Mouse (Mus musculus): ENCODE measurements around the gene Gm20388. TPM values are rescaled to one million over a fixed set of nuclear protein-coding genes. Genes with fewer than 3 reads are reported as not detected.

The Gm20388 gene
- polyA plus RNA-seq, 1 experiment: 0.36 TPM

- TF ChIP-seq TAL1 (IDR thresholded peaks at IDR 0.05; ENCODE audit: low read length) (no peak), GATA1 (IDR thresholded peaks at IDR 0.05; ENCODE audit: low read length) (no peak)
- Histone ChIP-seq H3K36me3 (ENCODE audit: control insufficient read depth) (no peaks in the 10 kb centered on the region), H3K4me3 (replicated peaks) (no peak overlapping the region), H3K27me3 (ENCODE audit: control insufficient read depth) (peaks cover 19% of the 10 kb centered on the region), H3K4me1 (ENCODE audit: control insufficient read depth) (no peaks in the 10 kb centered on the region), H3K9me3 (ENCODE audit: control insufficient read depth, low read length) (no peaks in the 10 kb centered on the region)
Measured at GRCm38 (mm10) chr8:123756901-123757300, 3846.3 kb downstream of the Gm20388 start.

- Histone ChIP-seq H3K27me3 (ENCODE audit: control insufficient read depth) (peaks cover 15% of the 10 kb centered on the region), H3K9me3 (ENCODE audit: control insufficient read depth, low read length) (no peaks in the 10 kb centered on the region), H3K36me3 (ENCODE audit: control insufficient read depth) (no peaks in the 10 kb centered on the region), H3K4me3 (replicated peaks) (no peak overlapping the region), H3K4me1 (ENCODE audit: control insufficient read depth) (no peaks in the 10 kb centered on the region)
- TF ChIP-seq TAL1 (IDR thresholded peaks at IDR 0.05; ENCODE audit: low read length) (no peak), GATA1 (IDR thresholded peaks at IDR 0.05; ENCODE audit: low read length) (no peak)
Measured at GRCm38 (mm10) chr8:123758935-123759334, 3848.3 kb downstream of the Gm20388 start.

- Histone ChIP-seq H3K4me3 (replicated peaks) (no peak overlapping the region), H3K27me3 (ENCODE audit: control insufficient read depth) (peaks cover 6% of the 10 kb centered on the region; the same call in 1 of the 2 replicates), H3K9me3 (ENCODE audit: control insufficient read depth, low read length) (no peaks in the 10 kb centered on the region), H3K36me3 (ENCODE audit: control insufficient read depth) (no peaks in the 10 kb centered on the region), H3K4me1 (ENCODE audit: control insufficient read depth) (no peaks in the 10 kb centered on the region)
- no peak for TF ChIP-seq GATA1 (IDR thresholded peaks at IDR 0.05; ENCODE audit: low read length)
- no peak for TF ChIP-seq TAL1 (IDR thresholded peaks at IDR 0.05; ENCODE audit: low read length)
Measured at GRCm38 (mm10) chr8:123759933-123760332, 3849.3 kb downstream of the Gm20388 start.

GRCm38 (mm10) chr8:123760579-123760978, 3849.9 kb downstream of the Gm20388 start:
- Histone ChIP-seq H3K4me1 (ENCODE audit: control insufficient read depth) (no peaks in the 10 kb centered on the region), H3K4me3 (replicated peaks) (no peak overlapping the region), H3K9me3 (ENCODE audit: control insufficient read depth, low read length) (no peaks in the 10 kb centered on the region), H3K36me3 (ENCODE audit: control insufficient read depth) (no peaks in the 10 kb centered on the region), H3K27me3 (ENCODE audit: control insufficient read depth) (peaks cover 3% of the 10 kb centered on the region; the same call in 1 of the 2 replicates)
- no peak for TF ChIP-seq TAL1 (IDR thresholded peaks at IDR 0.05; ENCODE audit: low read length)

- TF ChIP-seq GATA1 (IDR thresholded peaks at IDR 0.05; ENCODE audit: low read length): no peak
- no peak for TF ChIP-seq TAL1 (IDR thresholded peaks at IDR 0.05; ENCODE audit: low read length)
- Histone ChIP-seq H3K9me3 (ENCODE audit: control insufficient read depth, low read length) (no peaks in the 10 kb centered on the region), H3K4me3 (replicated peaks) (no peak overlapping the region), H3K4me1 (ENCODE audit: control insufficient read depth) (no peaks in the 10 kb centered on the region), H3K36me3 (ENCODE audit: control insufficient read depth) (no peaks in the 10 kb centered on the region), H3K27me3 (ENCODE audit: control insufficient read depth) (peaks cover 3% of the 10 kb centered on the region; the same call in 1 of the 2 replicates)
Measured at GRCm38 (mm10) chr8:123761266-123761882, 3850.7 kb downstream of the Gm20388 start.

- TF ChIP-seq GATA1 (IDR thresholded peaks at IDR 0.05; ENCODE audit: low read length) (no peak), TAL1 (IDR thresholded peaks at IDR 0.05; ENCODE audit: low read length) (no peak)
Measured at GRCm38 (mm10) chr8:123761883-123762270, 3851.2 kb downstream of the Gm20388 start.

GRCm38 (mm10) chr8:123763355-123763754, 3852.7 kb downstream of the Gm20388 start:
- Histone ChIP-seq H3K27me3 (ENCODE audit: control insufficient read depth) (peaks cover 3% of the 10 kb centered on the region; the same call in 1 of the 2 replicates), H3K36me3 (ENCODE audit: control insufficient read depth) (no peaks in the 10 kb centered on the region), H3K9me3 (ENCODE audit: control insufficient read depth, low read length) (no peaks in the 10 kb centered on the region), H3K4me1 (ENCODE audit: control insufficient read depth) (no peaks in the 10 kb centered on the region), H3K4me3 (replicated peaks) (no peak overlapping the region)
- TF ChIP-seq TAL1 (IDR thresholded peaks at IDR 0.05; ENCODE audit: low read length) (no peak), GATA1 (IDR thresholded peaks at IDR 0.05; ENCODE audit: low read length) (no peak)

More at GRCm38 (mm10) chr8:123761883-123762270, 3851.2 kb downstream of the Gm20388 start:
- Histone ChIP-seq H3K36me3 (ENCODE audit: control insufficient read depth) (no peaks in the 10 kb centered on the region), H3K27me3 (ENCODE audit: control insufficient read depth) (peaks cover 3% of the 10 kb centered on the region; the same call in 1 of the 2 replicates), H3K4me3 (replicated peaks) (no peak overlapping the region), H3K4me1 (ENCODE audit: control insufficient read depth) (no peaks in the 10 kb centered on the region), H3K9me3 (ENCODE audit: control insufficient read depth, low read length) (no peaks in the 10 kb centered on the region)

- no peak overlapping the region for H3K4me3 ChIP-seq (replicated peaks)
- no peaks in the 10 kb centered on the region for H3K9me3 ChIP-seq (ENCODE audit: control insufficient read depth, low read length)
- H3K27me3 ChIP-seq (ENCODE audit: control insufficient read depth): peaks cover 3% of the 10 kb centered on the region; the same call in 1 of the 2 replicates
- no peaks in the 10 kb centered on the region for H3K4me1 ChIP-seq (ENCODE audit: control insufficient read depth)
- TF ChIP-seq TAL1 (IDR thresholded peaks at IDR 0.05; ENCODE audit: low read length): no peak
- TF ChIP-seq GATA1 (IDR thresholded peaks at IDR 0.05; ENCODE audit: low read length): no peak
- H3K36me3 ChIP-seq (ENCODE audit: control insufficient read depth): no peaks in the 10 kb centered on the region
Measured at GRCm38 (mm10) chr8:123764671-123765070, 3854.0 kb downstream of the Gm20388 start.

- Histone ChIP-seq H3K9me3 (ENCODE audit: control insufficient read depth, low read length) (no peaks in the 10 kb centered on the region), H3K4me1 (ENCODE audit: control insufficient read depth) (no peaks in the 10 kb centered on the region), H3K27me3 (ENCODE audit: control insufficient read depth) (0 out of 2 replicates have a peak, but pooled peaks cover 3% of the 10 kb centered on the region), H3K4me3 (replicated peaks) (no peak overlapping the region), H3K36me3 (ENCODE audit: control insufficient read depth) (no peaks in the 10 kb centered on the region)
- no peak for TF ChIP-seq TAL1 (IDR thresholded peaks at IDR 0.05; ENCODE audit: low read length)
Measured at GRCm38 (mm10) chr8:123766516-123766915, 3855.9 kb downstream of the Gm20388 start.

- no peak for TF ChIP-seq GATA1 (IDR thresholded peaks at IDR 0.05; ENCODE audit: low read length)
- H3K9me3 ChIP-seq (ENCODE audit: control insufficient read depth, low read length): no peaks in the 10 kb centered on the region
- no peak overlapping the region for H3K4me3 ChIP-seq (replicated peaks)
- no peaks in the 10 kb centered on the region for H3K36me3 ChIP-seq (ENCODE audit: control insufficient read depth)
- H3K27me3 ChIP-seq (ENCODE audit: control insufficient read depth): no peaks in the 10 kb centered on the region
- H3K4me1 ChIP-seq (ENCODE audit: control insufficient read depth): no peaks in the 10 kb centered on the region
Measured at GRCm38 (mm10) chr8:123767874-123768273, 3857.2 kb downstream of the Gm20388 start.

Measured in erythroblast, embryonic 14.5 days (primary cell).